Mouse (Mus musculus): ENCODE data around the gene Kdr. TPM values are rescaled to one million over a fixed set of nuclear protein-coding genes. Genes with fewer than 3 reads are reported as not detected.

Gene Kdr
- 20.1 and 24.6 TPM in 2 replicates for total RNA-seq (2014; rRNA removed)
- 12.9 TPM in 2 replicates for polyA plus RNA-seq (2015; fragmentation: Nextera tagmentation; extraction: Ambion mirVana)

DNA sequence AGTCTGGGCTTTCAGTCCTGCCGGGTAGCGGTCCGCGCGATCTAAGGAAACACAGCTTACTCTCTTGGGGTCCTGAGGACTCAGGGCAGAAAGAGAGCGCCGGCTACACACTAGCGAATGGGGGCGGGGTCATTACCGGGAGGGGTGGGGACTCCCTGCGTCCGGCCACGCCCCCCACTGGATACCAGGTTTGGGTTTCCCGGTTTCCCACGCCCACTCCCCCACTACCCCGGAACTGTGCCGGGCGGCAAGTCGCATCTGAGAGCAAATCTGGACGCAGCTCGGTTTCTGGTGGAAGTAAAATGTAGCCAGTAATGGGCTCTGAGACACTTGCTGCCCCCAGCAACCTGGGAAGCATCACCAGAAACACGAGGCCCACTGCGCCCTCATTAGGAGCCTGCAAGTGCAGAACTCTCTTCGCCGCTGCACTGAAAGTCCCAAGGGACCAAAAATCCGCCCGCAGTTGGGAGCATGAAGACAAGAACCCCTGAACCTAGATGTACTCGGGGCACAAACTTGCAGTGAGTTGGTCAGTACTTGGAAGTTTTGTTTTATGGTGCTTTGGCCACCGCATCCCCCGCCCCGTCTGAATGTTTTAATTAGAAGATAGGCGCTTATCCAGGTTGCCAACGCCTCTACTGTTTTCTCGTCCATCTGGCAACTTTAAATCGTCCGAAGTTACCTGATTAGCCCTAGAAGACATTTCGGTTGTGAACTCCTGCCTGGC is at the start of gene Kdr:
Gene Kdr, minus strand, starts transcription at position 85 of the 727 bp plus-strand sequence.
- Histone ChIP-seq H3K9ac (replicated peaks; ENCODE audit: low read length) (peak within 1 kb of the TSS; percentile 61), H3K27ac (peak within 1 kb of the TSS; percentile 61), H3K9me3 (ENCODE audit: low read length) (no peaks in the 10 kb centered on the region), H3K4me1 (ENCODE audit: insufficient read depth, low read length) (0 out of 2 replicates have a peak, but pooled peaks cover 5% of the 10 kb centered on the region), H3K27me3 (ENCODE audit: insufficient read depth, low read length) (peaks cover 2% of the 10 kb centered on the region; the same call in 1 of the 2 replicates), H3K36me3 (ENCODE audit: insufficient read depth, low read length) (no peaks in the 10 kb centered on the region), H3K4me3 (ENCODE audit: low read length) (peak within 1 kb of the TSS; percentile 66), H3K4me2 (ENCODE audit: low read depth, low read length) (peak within 1 kb of the TSS; percentile 100)
- no peak for TF ChIP-seq CTCF (IDR thresholded peaks at IDR 0.05; ENCODE audit: low read depth)
- DNase-seq (ENCODE audit: low spot score), result peak; percentile 74
- ATAC-seq, result peak; percentile 82
- WGBS, result 1% methylated on average over 37 of the region's 37 CpGs

DNA sequence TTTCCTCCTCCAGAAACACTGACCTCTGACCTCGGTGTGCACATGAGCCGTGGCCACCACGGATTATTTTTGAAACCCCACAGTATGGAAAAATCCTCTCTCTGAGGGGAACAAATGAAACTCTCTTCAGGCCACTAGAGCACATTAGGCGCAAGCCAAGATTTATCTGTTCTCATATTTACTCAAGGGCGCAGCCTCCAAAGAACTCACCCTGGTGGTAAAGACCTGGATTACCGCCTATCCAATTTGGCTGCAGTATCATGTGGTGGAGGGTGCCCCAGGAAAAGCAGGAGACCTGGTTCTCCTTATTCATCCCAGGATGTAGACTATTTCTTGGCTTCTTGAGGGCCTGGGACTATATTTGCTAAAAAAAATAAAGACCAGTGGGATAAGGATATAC is 48.5 kb upstream of the Kdr start:
- Histone ChIP-seq H3K9me3 (ENCODE audit: low read length) (no peaks in the 10 kb centered on the region), H3K27me3 (ENCODE audit: insufficient read depth, low read length) (no peaks in the 10 kb centered on the region), H3K9ac (replicated peaks; ENCODE audit: low read length) (no peak overlapping the region), H3K27ac (no peak overlapping the region), H3K4me3 (ENCODE audit: low read length) (no peak overlapping the region), H3K4me2 (ENCODE audit: low read depth, low read length) (no peak overlapping the region), H3K4me1 (ENCODE audit: insufficient read depth, low read length) (no peaks in the 10 kb centered on the region), H3K36me3 (ENCODE audit: insufficient read depth, low read length) (no peaks in the 10 kb centered on the region)
- 72% methylated on average over 6 of the region's 6 CpGs for WGBS
- TF ChIP-seq CTCF (IDR thresholded peaks at IDR 0.05; ENCODE audit: low read depth), result no peak
- ATAC-seq (no peak), DNase-seq (ENCODE audit: low spot score) (no peak)

- 65% methylated on average over 4 of the region's 4 CpGs for WGBS
- no peak for DNase-seq (ENCODE audit: low spot score)
- no peaks in the 10 kb centered on the region for H3K27me3 ChIP-seq (ENCODE audit: insufficient read depth, low read length)
- H3K4me1 ChIP-seq (ENCODE audit: insufficient read depth, low read length), result no peaks in the 10 kb centered on the region
- no peak overlapping the region for H3K27ac ChIP-seq
- no peak overlapping the region for H3K4me2 ChIP-seq (ENCODE audit: low read depth, low read length)
- H3K36me3 ChIP-seq (ENCODE audit: insufficient read depth, low read length), result no peaks in the 10 kb centered on the region
- no peaks in the 10 kb centered on the region for H3K9me3 ChIP-seq (ENCODE audit: low read length)
- no peak for ATAC-seq
- TF ChIP-seq CTCF (IDR thresholded peaks at IDR 0.05; ENCODE audit: low read depth), result peak; percentile 55
- no peak overlapping the region for H3K4me3 ChIP-seq (ENCODE audit: low read length)
- H3K9ac ChIP-seq (replicated peaks; ENCODE audit: low read length), result no peak overlapping the region
These were observed 47.9 kb upstream of the Kdr start for GRCm38 (mm10) chr5:76025996-76026665.

GRCm38 (mm10) chr5:76023011-76023773 is 44.9 kb upstream of the Kdr start:
- no peak for TF ChIP-seq CTCF (IDR thresholded peaks at IDR 0.05; ENCODE audit: low read depth)
- Histone ChIP-seq H3K4me3 (ENCODE audit: low read length) (no peak overlapping the region), H3K4me1 (ENCODE audit: insufficient read depth, low read length) (no peaks in the 10 kb centered on the region), H3K9ac (replicated peaks; ENCODE audit: low read length) (no peak overlapping the region), H3K9me3 (ENCODE audit: low read length) (no peaks in the 10 kb centered on the region), H3K27ac (no peak overlapping the region), H3K27me3 (ENCODE audit: insufficient read depth, low read length) (no peaks in the 10 kb centered on the region), H3K4me2 (ENCODE audit: low read depth, low read length) (no peak overlapping the region), H3K36me3 (ENCODE audit: insufficient read depth, low read length) (no peaks in the 10 kb centered on the region)
- no peak for ATAC-seq
- DNase-seq (ENCODE audit: low spot score), result no peak
- 81% methylated on average over 14 of the region's 14 CpGs for WGBS

GRCm38 (mm10) chr5:76022436-76022835 is 44.2 kb upstream of the Kdr start:
- 89% methylated on average over 6 of the region's 6 CpGs for WGBS
- ATAC-seq (no peak), DNase-seq (ENCODE audit: low spot score) (no peak)
- Histone ChIP-seq H3K4me2 (ENCODE audit: low read depth, low read length) (no peak overlapping the region), H3K36me3 (ENCODE audit: insufficient read depth, low read length) (no peaks in the 10 kb centered on the region), H3K9ac (replicated peaks; ENCODE audit: low read length) (no peak overlapping the region), H3K4me1 (ENCODE audit: insufficient read depth, low read length) (no peaks in the 10 kb centered on the region), H3K4me3 (ENCODE audit: low read length) (no peak overlapping the region), H3K27ac (no peak overlapping the region), H3K9me3 (ENCODE audit: low read length) (no peaks in the 10 kb centered on the region), H3K27me3 (ENCODE audit: insufficient read depth, low read length) (no peaks in the 10 kb centered on the region)
- no peak for TF ChIP-seq CTCF (IDR thresholded peaks at IDR 0.05; ENCODE audit: low read depth)

DNA sequence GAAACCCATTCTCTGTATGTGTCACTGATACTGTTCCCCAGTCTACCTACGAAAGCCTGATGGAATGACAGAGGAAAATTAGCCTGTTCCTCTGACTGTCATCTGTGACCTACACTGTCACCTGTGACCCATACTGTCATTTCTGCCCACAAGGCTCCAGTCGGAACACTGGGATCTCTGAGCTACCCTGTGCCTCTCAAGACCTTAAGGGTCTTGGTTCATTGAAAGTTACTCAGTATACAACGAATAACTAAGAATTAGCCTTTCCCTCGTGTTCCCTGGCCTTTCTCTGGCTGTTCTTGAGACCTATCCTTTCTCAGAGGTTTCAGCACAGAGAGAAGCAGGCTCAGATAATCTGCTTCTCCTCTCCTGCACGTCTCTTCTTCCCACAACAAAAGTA is 40.1 kb upstream of the Kdr start:
- Histone ChIP-seq H3K4me1 (ENCODE audit: insufficient read depth, low read length) (no peaks in the 10 kb centered on the region), H3K4me3 (ENCODE audit: low read length) (no peak overlapping the region), H3K9me3 (ENCODE audit: low read length) (no peaks in the 10 kb centered on the region), H3K9ac (replicated peaks; ENCODE audit: low read length) (no peak overlapping the region), H3K4me2 (ENCODE audit: low read depth, low read length) (no peak overlapping the region), H3K27ac (no peak overlapping the region), H3K36me3 (ENCODE audit: insufficient read depth, low read length) (no peaks in the 10 kb centered on the region), H3K27me3 (ENCODE audit: insufficient read depth, low read length) (no peaks in the 10 kb centered on the region)
- no peak for ATAC-seq
- DNase-seq (ENCODE audit: low spot score), result no peak
- WGBS, result 79% methylated on average over 5 of the region's 5 CpGs
- no peak for TF ChIP-seq CTCF (IDR thresholded peaks at IDR 0.05; ENCODE audit: low read depth)
